Mouse (Mus musculus) retina, embryonic 14.5 days (tissue): ENCODE measurements around the gene Mctp1.
"Not testable (repeated sequence)": the region's sequence is repeated elsewhere in the genome, so short reads cannot be mapped to it uniquely, and the experiment has no call there.

Experiments
- DNase-seq: peaks from one replicate; pipeline ENCODE4 v3.0.0-alpha.2; 2015; ENCODE audit warnings: low spot score

The Mctp1 gene

GRCm38 (mm10) chr13:76383972-76384663 is at the start of gene Mctp1:
TSS of gene Mctp1 (plus strand) at chr13:76384535.
- peak; percentile 75 for DNase-seq

GRCm38 (mm10) chr13:76345941-76346340 is 38.4 kb upstream of the Mctp1 start:
- DNase-seq, result not testable (repeated sequence)

- no peak for DNase-seq
Observed at GRCm38 (mm10) chr13:76358720-76359119, 25.6 kb upstream of the Mctp1 start.

GRCm38 (mm10) chr13:76384664-76385435 is 515 bp downstream of the Mctp1 start:
- peak; percentile 84 for DNase-seq

GRCm38 (mm10) chr13:76388615-76389014 is 4.3 kb downstream of the Mctp1 start:
- no peak for DNase-seq

GRCm38 (mm10) chr13:76391920-76392319 is 7.6 kb downstream of the Mctp1 start:
- no peak for DNase-seq

- no peak for DNase-seq
Observed at GRCm38 (mm10) chr13:76393106-76393505, 8.8 kb downstream of the Mctp1 start.

GRCm38 (mm10) chr13:76395906-76396305 is 11.6 kb downstream of the Mctp1 start:
- DNase-seq, result no peak

GRCm38 (mm10) chr13:76409296-76409695 is 25.0 kb downstream of the Mctp1 start:
- DNase-seq, result no peak

GRCm38 (mm10) chr13:76410665-76411064 is 26.3 kb downstream of the Mctp1 start:
- DNase-seq, result no peak

- peak; percentile 38 for DNase-seq
Observed at GRCm38 (mm10) chr13:76415346-76415745, 31.0 kb downstream of the Mctp1 start.

- DNase-seq, result no peak
Observed at GRCm38 (mm10) chr13:76420111-76420510, 35.8 kb downstream of the Mctp1 start.

- DNase-seq, result no peak
Observed at GRCm38 (mm10) chr13:76421075-76421474, 36.7 kb downstream of the Mctp1 start.

- DNase-seq, result no peak
Observed at GRCm38 (mm10) chr13:76422124-76422523, 37.8 kb downstream of the Mctp1 start.

GRCm38 (mm10) chr13:76429456-76429855 is 45.1 kb downstream of the Mctp1 start:
- no peak for DNase-seq

- DNase-seq, result no peak
Observed at GRCm38 (mm10) chr13:76429927-76430326, 45.6 kb downstream of the Mctp1 start.

- DNase-seq, result no peak
Observed at GRCm38 (mm10) chr13:76431946-76432345, 47.6 kb downstream of the Mctp1 start.

- no peak for DNase-seq
Observed at GRCm38 (mm10) chr13:76433438-76433837, 49.1 kb downstream of the Mctp1 start.

GRCm38 (mm10) chr13:76436426-76436825 is 52.1 kb downstream of the Mctp1 start:
- no peak for DNase-seq

- no peak for DNase-seq
Observed at GRCm38 (mm10) chr13:76438765-76439164, 54.4 kb downstream of the Mctp1 start.

- DNase-seq, result no peak
Observed at GRCm38 (mm10) chr13:76446059-76446458, 61.7 kb downstream of the Mctp1 start.

GRCm38 (mm10) chr13:76447528-76447927 is 63.2 kb downstream of the Mctp1 start:
- DNase-seq, result no peak

GRCm38 (mm10) chr13:76451526-76451925 is 67.2 kb downstream of the Mctp1 start:
- not testable (repeated sequence) for DNase-seq
